Mouse (Mus musculus) lung, embryonic 14.5 days (tissue): Measurements from ENCODE around the gene Prr22. TPM values are rescaled to one million over a fixed set of nuclear protein-coding genes. Genes with fewer than 3 reads are reported as not detected.
A peak's percentile ranks its signal among the peaks of the same experiment; 100 is the strongest.

Experiments used
- ATAC-seq: fragments of 200-750 bp; cut with Nextera tagmentation; 2 replicates; pipeline ENCODE4 v1.8.0; 2017; ENCODE audit warnings: mild to moderate bottlenecking, moderate TSS enrichment, moderate library complexity; ENCODE audit not compliant: insufficient read depth
- DNase-seq: peaks from one replicate; pipeline ENCODE4 v3.0.0-alpha.2; 2015
- H3K27ac ChIP-seq: fragments of 300-500 bp; sonication (generic); 2 replicates; pipeline ENCODE4 v1.5.1; 2014; ENCODE audit warnings: low read depth, mild to moderate bottlenecking, moderate library complexity
- H3K27me3 ChIP-seq: fragments of 300-500 bp; sonication (generic); 2 replicates; pipeline ENCODE4 v1.6.1; 2014; ENCODE audit warnings: low read length, control low read depth; ENCODE audit not compliant: insufficient read depth
- H3K36me3 ChIP-seq: fragments of 300-500 bp; sonication (generic); 2 replicates; pipeline ENCODE4 v1.6.1; 2014; ENCODE audit warnings: control low read depth; ENCODE audit not compliant: insufficient read depth
- H3K4me1 ChIP-seq: fragments of 300-500 bp; sonication (generic); 2 replicates; pipeline ENCODE4 v1.6.1; 2014; ENCODE audit warnings: antibody characterized with exemption, control low read depth; ENCODE audit not compliant: insufficient read depth
- H3K4me2 ChIP-seq: fragments of 300-500 bp; sonication (generic); 2 replicates; pipeline ENCODE4 v1.6.1; 2014; ENCODE audit warnings: mild to moderate bottlenecking
- H3K4me3 ChIP-seq: fragments of 300-500 bp; sonication (generic); 2 replicates; pipeline ENCODE4 v1.5.1; 2014; ENCODE audit warnings: low read depth, low read length
- H3K9ac ChIP-seq: fragments of 300-500 bp; sonication (generic); 2 replicates; pipeline ENCODE4 v1.6.1; 2014
- H3K9me3 ChIP-seq: fragments of 300-500 bp; sonication (generic); 2 replicates; pipeline ENCODE4 v1.6.1; 2016; ENCODE audit warnings: low read depth, low read length, control low read depth
- CTCF ChIP-seq: IDR thresholded peaks from 2 replicates; pipeline ENCODE4 v1.5.1; 2016; ENCODE audit warnings: antibody characterized with exemption, low read depth
- WGBS: fragments of 180-500 bp; shearing (Covaris S2); extraction: QIAGEN DNeasy Blood & Tissue Kit; methylation state at CpG from one replicate; pipeline ENCODE4 v1.1.7; 2014; 5-methylcytosine and 5-hydroxymethylcytosine counted together
- polyA plus RNA-seq: library from polyadenylated mRNA; unstranded; fragments of >200 nt; fragmentation: Nextera tagmentation; extraction: Ambion mirVana; gene quantifications from 2 replicates; pipeline ENCODE4 v1.2.1, GENCODE M21; 2014

Gene Prr22
- polyA plus RNA-seq, 1 experiment from 2014 or later: 1.4 TPM

- H3K4me1 ChIP-seq: peaks cover 7% of the 10 kb centered on the region; the same call in 1 of the 2 replicates
- H3K36me3 ChIP-seq: no peaks in the 10 kb centered on the region
- ATAC-seq: no peak
These were observed 9.0 kb upstream of the Prr22 start for GRCm38 (mm10) chr17:56761077-56761476.

GRCm38 (mm10) chr17:56761991-56762410 is 8.0 kb upstream of the Prr22 start:
- Histone ChIP-seq H3K9me3 (no peaks in the 10 kb centered on the region), H3K27me3 (peaks cover 8% of the 10 kb centered on the region), H3K4me2 (peak overlapping the region; percentile 81), H3K27ac (peak overlapping the region; percentile 79), H3K4me1 (peaks cover 7% of the 10 kb centered on the region; the same call in 1 of the 2 replicates), H3K9ac (peak overlapping the region; percentile 59), H3K4me3 (peak overlapping the region; percentile 45), H3K36me3 (peaks cover 8% of the 10 kb centered on the region; the same call in 1 of the 2 replicates)
- DNase-seq (peak; percentile 96), ATAC-seq (peak; percentile 22)
- TF ChIP-seq CTCF: no peak
- under 1% methylated on average over 26 of the region's 28 CpGs for WGBS

More at GRCm38 (mm10) chr17:56761077-56761476, 9.0 kb upstream of the Prr22 start:
- Histone ChIP-seq H3K9me3 (no peaks in the 10 kb centered on the region), H3K27ac (no peak overlapping the region), H3K9ac (no peak overlapping the region), H3K4me3 (no peak overlapping the region), H3K27me3 (peaks cover 17% of the 10 kb centered on the region), H3K4me2 (peak overlapping the region; percentile 81; the same call in 1 of the 2 replicates)
- 71% methylated on average over 3 of the region's 3 CpGs for WGBS
- no peak for TF ChIP-seq CTCF
- DNase-seq: no peak

GRCm38 (mm10) chr17:56762769-56763731 is 7.0 kb upstream of the Prr22 start:
- H3K36me3 ChIP-seq: peaks cover 19% of the 10 kb centered on the region
- H3K27me3 ChIP-seq: no peaks in the 10 kb centered on the region
- H3K4me2 ChIP-seq: peak overlapping the region; percentile 81
- ATAC-seq: no peak
- H3K9me3 ChIP-seq: no peaks in the 10 kb centered on the region
- H3K9ac ChIP-seq: no peak overlapping the region
- H3K4me1 ChIP-seq: peaks cover 7% of the 10 kb centered on the region; the same call in 1 of the 2 replicates
- peak; percentile 83 for DNase-seq
- WGBS: 48% methylated on average over 27 of the region's 27 CpGs
- TF ChIP-seq CTCF: peak; percentile 99
- no peak overlapping the region for H3K4me3 ChIP-seq
- H3K27ac ChIP-seq: no peak overlapping the region

GRCm38 (mm10) chr17:56763741-56764250 is 6.3 kb upstream of the Prr22 start:
- Histone ChIP-seq H3K4me2 (peak overlapping the region; percentile 83), H3K4me1 (peaks cover 7% of the 10 kb centered on the region; the same call in 1 of the 2 replicates), H3K9me3 (no peaks in the 10 kb centered on the region), H3K36me3 (peaks cover 26% of the 10 kb centered on the region), H3K27ac (no peak overlapping the region), H3K9ac (no peak overlapping the region), H3K27me3 (no peaks in the 10 kb centered on the region), H3K4me3 (peak overlapping the region; percentile 75)
- DNase-seq (no peak), ATAC-seq (no peak)
- no peak for TF ChIP-seq CTCF
- WGBS: 73% methylated on average over 8 of the region's 8 CpGs

GRCm38 (mm10) chr17:56764474-56765354 is 5.3 kb upstream of the Prr22 start, which contains the start of gene Dus3l:
Gene Dus3l, plus strand, starts transcription at chr17:56764757.
- WGBS: 1% methylated on average over 58 of the region's 58 CpGs
- Histone ChIP-seq H3K36me3 (peaks cover 35% of the 10 kb centered on the region), H3K4me1 (peaks cover 7% of the 10 kb centered on the region; the same call in 1 of the 2 replicates), H3K27me3 (no peaks in the 10 kb centered on the region), H3K9me3 (no peaks in the 10 kb centered on the region), H3K4me2 (peak within 1 kb of the TSS; percentile 83), H3K9ac (peak within 1 kb of the TSS; percentile 80), H3K4me3 (peak within 1 kb of the TSS; percentile 75), H3K27ac (peak within 1 kb of the TSS; percentile 96)
- DNase-seq (peak; percentile 93), ATAC-seq (peak; percentile 78)
- TF ChIP-seq CTCF: no peak

GRCm38 (mm10) chr17:56765431-56765830 is 4.6 kb upstream of the Prr22 start:
- H3K4me1 ChIP-seq: peaks cover 7% of the 10 kb centered on the region; the same call in 1 of the 2 replicates
- H3K27me3 ChIP-seq: no peaks in the 10 kb centered on the region
- TF ChIP-seq CTCF: no peak
- H3K9ac ChIP-seq: peak overlapping the region; percentile 80
- no peaks in the 10 kb centered on the region for H3K9me3 ChIP-seq
- ATAC-seq: peak; percentile 1; the same call in 1 of the 2 replicates
- no peak for DNase-seq
- no peak overlapping the region for H3K27ac ChIP-seq
- peak overlapping the region; percentile 75 for H3K4me3 ChIP-seq
- H3K36me3 ChIP-seq: peaks cover 42% of the 10 kb centered on the region
- peak overlapping the region; percentile 83 for H3K4me2 ChIP-seq
- 47% methylated on average over 12 of the region's 12 CpGs for WGBS
